Mouse (Mus musculus): ENCODE results near the gene Ecm1.

Gene Ecm1

DNA sequence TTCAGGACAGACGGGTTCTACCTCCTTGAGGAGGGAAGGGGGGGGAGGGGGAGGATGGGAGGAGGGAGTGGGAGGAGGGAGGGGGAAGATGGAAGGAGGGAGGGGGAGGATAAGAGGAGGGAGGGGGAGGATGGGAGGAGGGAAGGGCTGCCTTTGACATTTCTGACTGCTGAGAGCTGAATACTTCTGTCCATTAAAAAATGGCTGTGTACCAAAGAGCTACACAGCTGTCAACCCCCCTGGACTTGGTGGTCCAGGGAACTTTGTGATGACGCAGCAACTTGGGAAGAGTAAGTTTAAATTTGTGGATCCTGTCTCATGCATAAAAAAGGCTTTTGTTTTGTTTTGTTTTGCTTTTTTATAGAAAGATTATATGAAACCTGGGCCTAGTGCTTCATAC lies 49.4 kb downstream of the Ecm1 start:
- DNase-seq (ENCODE audit: low read depth): no peak

DNA sequence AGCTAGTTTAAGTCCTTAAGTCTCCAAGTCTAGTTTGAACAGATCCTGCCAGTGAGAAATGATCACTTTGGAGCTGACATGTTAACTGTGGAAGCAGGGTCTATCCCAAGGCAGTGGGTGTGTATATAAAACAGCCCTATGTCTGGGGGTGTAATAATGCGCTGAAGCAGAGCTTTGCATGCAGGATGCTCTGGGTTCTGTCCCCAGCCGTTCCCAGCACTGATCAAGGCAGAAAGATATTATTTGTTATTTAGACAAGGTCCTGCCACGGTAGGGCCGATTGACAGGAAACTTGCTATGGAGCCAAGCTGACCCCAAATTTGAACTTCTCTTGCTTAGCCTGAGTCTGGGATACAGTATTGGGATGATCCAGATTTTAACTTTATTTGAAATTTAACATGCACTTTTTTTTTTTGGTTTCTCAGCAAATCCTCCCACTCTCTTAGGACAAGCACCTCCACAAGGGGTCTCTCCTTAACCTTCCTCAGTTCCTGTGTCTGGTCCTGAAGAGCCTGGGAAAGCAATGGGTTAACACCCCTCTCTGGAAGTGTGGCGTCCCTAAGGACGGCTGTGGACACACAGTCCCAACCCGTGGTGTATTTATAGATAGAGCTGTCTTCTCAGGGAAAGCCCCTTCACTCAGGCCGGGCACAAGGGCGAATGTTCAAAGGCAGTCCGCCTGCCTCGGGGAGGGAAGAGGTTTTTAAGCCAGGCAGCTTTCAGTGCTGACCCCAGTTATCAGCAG lies 50.0 kb downstream of the Ecm1 start:
- DNase-seq (ENCODE audit: low read depth): no peak

DNA sequence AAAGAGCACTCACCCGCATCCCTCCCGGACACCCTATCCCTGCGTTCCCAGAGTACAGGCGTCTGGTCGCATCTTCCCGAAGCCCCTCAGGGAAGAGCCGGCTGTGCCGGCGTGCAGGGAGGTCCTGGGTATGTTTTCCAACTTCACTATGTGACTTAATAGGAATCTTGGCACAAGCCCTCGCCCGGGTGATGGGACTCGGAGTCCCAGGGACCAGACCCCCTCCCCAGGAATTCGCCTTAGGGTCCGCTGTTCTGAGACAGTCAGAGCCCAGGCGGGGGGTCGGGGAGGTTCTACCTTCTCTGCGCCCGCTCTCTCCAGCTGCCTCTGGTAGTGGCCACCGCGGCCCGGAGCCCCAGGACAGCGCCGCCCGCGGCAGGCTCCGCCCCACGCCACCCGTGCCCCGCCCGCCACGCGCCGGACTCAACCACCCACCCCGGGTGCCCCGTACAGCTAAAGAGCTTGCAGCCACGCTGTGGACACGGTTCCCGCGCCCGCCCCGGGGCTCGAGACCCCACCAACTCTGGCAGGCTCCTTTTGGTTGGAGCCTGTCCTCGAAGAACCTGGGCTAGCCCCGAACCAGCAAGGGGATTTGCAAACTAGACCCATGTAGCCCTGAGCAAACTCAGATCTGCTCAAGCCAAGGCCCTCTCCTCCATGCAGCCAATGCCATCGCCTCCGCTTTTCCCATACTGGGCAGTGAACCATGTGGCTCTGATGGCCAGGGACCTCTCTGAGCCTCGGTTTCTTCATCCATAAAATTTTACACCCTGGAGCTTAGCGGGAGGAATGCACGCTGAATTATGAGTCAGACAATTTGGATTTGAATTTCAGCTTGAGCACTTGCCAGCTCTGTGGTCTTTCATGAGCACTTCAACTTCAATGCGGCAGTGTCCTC lies 51.6 kb downstream of the Ecm1 start, which contains the start of gene Adamtsl4:
Adamtsl4 (minus strand) TSS at position 394 of the 898 bp plus-strand sequence.
- peak; percentile 99 for DNase-seq (ENCODE audit: low read depth)

DNA sequence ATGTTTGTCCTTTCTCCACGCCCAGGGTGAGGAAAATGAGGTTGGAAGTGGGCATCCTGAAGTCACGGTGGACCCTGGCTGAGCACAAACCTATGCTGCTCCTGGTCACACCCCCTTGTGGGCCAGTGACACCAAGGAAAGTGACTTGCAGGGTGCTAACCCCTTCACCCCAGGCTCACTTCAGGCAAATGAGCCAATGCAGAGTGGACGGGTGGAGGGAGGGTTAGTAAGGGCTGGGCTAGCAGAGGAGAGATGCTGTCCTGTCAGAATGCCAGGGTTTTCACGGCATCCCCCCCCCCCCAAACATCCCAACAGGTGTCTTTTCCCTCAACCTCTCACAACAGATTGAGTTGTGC lies 52.2 kb downstream of the Ecm1 start:
- DNase-seq (ENCODE audit: low read depth): no peak

DNA sequence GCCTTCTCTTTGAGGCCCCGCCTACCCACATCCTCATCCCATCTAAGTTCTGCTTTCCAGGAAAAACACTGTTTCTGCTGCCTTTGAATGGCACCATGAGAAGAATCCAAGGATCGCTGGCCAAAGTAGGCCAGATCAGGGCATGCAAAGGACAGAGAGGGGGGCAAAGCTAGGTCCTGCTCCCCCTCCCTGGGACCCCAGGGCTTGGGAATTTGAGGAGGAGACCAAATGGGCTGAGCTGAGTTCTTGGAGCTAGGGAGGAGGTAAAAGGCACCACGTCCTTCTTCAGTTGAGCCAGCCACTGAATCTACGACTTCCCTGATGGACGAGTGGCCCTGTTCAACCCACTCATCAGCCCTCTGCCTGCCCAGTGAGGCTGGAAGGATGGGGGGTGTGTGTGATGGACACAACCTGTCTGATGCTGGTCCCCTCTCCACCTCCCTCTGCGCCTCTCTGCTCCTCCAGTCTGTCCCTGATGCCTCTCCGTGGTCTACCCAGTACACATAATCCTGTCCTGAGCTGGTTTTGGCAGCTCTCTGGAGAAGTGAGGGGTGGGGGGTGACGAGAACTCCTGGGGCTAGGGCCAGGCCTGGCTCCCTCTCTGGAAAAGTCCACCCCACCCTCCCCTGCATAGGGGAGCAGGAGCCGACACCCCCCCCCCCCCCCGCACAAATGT lies 52.7 kb downstream of the Ecm1 start:
- no peak for DNase-seq (ENCODE audit: low read depth)

DNA sequence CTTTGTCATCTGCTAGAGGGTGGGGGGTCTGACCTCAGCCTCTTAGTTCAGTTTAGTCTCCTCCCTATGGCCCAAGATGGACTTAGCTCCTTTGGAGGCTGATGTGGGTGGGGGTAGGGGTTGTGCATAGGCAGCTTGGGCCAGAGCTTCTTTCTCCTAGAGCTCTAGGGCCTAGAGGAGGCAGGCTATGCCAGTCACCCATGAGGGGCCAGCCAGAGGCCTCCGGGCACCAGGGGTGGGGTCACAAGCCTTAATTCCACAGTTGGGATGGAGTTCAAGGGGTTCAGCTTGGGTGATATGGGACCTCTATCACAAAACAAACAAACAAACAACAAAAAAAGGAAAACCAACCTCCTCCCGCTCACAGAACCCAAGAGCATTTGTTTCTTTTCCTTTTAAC lies 53.7 kb downstream of the Ecm1 start:
- no peak for DNase-seq (ENCODE audit: low read depth)

DNA sequence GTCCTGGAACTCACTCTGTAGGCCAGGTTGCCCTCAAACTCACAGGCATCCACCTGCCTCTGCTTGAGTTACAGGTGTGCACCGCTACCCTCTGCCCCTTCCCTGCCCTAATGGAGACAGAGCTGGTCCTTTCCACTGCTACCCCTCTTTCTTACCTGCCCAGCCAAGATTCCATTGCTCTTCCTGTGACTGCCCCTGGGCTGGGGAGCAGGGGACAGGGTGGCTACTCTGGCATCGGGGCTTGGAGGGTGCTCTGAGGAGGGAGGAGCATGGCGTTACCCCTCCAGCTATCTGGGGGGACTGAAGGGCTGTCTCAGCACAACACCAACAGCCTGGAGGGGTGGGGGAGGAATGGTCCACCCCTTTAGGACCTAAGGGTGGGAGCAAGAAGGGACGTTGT lies 54.1 kb downstream of the Ecm1 start:
- DNase-seq (ENCODE audit: low read depth): no peak

DNA sequence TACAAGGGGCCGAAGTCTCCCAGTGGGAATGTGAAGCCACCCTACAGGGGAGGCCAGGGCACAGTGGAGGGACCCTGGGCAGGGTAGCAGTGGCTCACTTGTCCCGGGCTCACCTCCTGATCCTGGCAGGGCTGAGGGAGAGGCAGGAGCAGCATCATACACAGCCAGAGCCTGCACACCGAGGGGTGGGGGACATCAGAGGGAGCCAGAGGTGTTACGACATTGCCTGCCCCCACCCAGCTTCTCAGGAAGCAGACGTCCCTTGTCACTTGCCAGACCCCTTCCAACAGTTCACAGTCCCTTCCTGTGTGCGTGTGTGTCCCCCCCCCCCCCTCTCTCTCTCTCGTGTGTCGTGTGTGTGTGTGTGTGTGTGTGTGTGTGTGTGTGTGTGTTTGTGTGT lies 54.5 kb downstream of the Ecm1 start:
- no peak for DNase-seq (ENCODE audit: low read depth)

All from fibroblast of lung, adult 2 months (primary cell).